Mouse (Mus musculus): ENCODE data around the gene Lif. TPM values are rescaled to one million over a fixed set of nuclear protein-coding genes. Genes with fewer than 3 reads are reported as not detected.

Lif gene
- total RNA-seq, 2 experiments from 2014 or later, result 1.8 to 2.7 TPM

DNA sequence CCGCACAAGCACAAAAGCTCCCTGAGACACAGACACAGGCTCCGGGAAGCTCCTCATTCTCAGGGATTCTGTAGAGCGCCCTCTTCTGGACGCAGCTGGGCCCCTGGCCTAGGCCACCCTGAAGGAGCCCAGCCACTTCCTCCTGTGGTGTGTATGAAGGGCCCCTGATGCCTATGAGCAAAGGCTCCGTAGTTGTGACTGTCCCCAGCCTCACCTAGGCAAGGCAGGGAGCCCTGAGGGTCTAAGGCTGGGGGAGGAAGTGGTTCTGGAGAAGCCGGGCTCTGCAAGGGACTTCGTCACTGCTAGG is 3.8 kb downstream of the Lif start:
- DNase-seq (ENCODE audit: low spot score in 2 of 2), result peak in 1 of 2 experiments; percentile 41

DNA sequence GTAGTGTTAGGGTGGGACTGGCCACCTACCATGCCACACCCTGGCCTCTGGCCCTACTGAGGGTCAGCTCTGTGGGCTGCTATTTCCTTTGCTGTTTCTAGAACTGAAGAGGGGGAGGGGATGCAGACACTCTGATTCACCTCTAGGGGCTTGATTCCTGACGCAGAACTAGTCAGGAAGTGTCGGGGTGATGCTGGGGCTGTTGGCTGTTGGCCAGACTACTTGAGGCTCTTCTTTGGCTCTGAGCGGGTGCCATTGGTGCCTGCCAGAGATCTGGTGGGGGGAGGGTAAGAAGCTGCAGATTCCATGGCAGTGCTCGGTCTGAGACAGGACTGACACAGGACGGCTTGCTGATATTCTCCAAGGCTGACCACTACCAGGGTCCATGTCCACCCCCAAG is 4.6 kb downstream of the Lif start:
- no peak for DNase-seq (ENCODE audit: low spot score in 2 of 2)

DNA sequence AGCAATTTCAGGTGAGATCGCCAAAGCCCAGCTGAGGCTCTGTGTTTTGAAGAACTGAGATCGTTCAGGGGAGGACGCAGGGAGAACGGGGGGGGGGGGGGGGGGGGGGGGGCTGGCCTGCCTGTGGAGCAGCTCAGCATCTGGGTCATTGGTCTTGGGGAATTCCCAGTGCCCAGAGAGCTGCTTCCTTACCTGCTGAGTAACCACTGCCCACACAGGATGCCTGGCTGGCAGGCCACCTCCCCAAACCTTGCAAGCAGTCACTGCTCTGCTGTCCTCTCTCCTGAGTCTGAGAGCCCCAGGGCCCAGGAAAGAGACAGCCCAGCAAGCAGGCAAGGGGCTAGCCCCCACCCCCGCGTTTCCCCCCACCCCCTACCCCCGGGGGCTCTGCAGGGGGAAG is 5.5 kb downstream of the Lif start:
- no peak for DNase-seq (ENCODE audit: low spot score in 2 of 2)

- DNase-seq (ENCODE audit: low spot score in 2 of 2), result no peak
These were observed 5.9 kb downstream of the Lif start for GRCm38 (mm10) chr11:4263296-4263695.

GRCm38 (mm10) chr11:4264066-4264465 is 6.7 kb downstream of the Lif start:
- DNase-seq (ENCODE audit: low spot score in 2 of 2), result no peak

- DNase-seq (ENCODE audit: low spot score in 2 of 2), result no peak
These were observed 9.2 kb downstream of the Lif start for GRCm38 (mm10) chr11:4266271-4267201.

DNA sequence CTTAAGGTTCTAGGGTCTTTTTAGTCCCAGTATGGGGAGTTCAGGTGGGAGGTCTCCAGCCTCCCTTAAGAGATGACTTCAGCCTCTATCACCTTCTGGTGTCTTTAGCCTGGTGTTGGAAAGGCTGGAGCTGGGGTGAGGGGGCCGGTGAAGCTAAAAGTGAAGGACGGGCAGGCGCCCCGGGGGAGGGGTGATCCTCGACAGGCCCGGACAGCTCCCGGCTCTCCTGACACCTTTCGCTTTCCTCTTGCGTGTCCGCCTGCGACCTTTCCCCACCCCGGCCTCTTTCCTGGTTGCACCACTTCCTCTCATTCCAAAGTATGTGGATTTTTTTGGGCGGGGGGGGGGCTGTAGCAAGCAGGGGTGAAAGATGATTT is 9.8 kb downstream of the Lif start:
- DNase-seq (ENCODE audit: low spot score in 2 of 2), result no peak

DNA sequence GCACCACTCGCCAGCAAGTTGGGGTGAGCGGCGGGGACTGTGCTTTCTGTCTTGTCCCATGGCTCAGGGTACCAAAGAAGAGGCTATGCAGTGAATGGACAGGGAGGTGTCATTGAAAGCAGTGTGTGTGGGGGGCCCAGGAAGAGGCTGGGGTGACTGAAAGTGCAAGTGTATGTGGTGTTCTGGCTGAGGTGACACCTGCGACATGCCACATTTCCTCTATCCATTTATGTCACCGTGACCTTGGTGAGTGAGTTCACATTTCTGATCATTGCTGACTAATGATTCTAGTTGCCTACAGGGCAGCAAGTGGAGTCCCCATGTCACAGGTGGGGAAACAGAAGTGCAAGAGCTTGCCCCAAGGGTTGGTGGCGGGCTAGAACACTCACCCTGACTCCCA is 11.1 kb downstream of the Lif start:
- DNase-seq (ENCODE audit: low spot score in 2 of 2), result no peak

DNA sequence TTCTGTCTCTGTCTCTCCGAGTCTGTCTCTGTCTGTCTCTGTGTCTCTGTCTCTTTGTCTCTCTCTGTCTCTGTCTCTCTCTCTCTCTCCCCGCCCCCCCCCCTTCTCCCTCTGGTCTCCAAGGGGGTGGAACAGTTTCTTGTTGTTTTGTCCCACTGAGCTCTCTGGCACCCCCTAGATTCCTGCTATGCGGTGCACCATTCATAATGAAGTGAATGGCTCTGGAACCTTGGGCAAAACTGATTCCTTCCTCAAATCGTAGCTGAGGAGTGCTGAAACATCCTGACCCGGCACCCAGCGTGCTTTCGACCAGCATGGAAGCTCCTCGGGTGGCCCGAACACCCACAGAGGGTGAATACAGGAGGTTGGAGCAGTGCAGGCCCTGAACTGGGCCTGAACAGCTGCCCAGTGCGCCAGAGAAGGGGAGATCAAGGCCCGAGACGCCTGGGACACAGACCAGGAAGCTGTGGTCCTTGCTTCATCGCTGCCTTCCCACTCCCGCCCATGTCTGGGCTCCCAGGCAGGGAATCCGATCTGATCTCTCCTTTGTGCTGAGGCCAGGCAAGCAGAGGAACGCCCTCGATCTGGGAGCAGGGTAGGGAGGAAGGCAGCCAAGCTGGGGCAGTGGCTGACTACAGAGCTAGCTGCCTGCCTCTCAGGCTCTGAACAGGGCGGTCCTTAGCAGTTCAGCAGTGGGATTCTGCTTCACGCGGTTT is 13.5 kb downstream of the Lif start:
- no peak for DNase-seq (ENCODE audit: low spot score in 2 of 2)

DNA sequence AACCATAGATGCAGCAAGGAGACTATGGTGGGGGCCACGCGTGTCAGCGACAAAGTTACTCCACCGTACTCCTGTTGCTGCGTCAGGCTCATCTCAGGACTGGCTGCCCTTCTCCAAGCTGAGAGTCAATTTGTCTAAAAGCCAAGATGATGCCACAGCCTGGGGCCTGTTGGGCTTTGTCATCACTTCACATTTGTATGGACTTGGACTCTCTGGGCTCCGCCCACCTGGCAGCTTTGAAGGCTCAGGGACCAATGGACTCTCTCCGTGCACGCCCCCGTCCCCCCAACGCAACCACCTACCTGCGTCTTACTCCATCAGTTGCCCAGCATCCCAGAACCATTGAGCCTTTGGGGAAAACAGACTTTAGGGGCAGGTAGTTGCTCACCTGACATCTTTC is 14.2 kb downstream of the Lif start:
- no peak for DNase-seq (ENCODE audit: low spot score in 2 of 2)

DNA sequence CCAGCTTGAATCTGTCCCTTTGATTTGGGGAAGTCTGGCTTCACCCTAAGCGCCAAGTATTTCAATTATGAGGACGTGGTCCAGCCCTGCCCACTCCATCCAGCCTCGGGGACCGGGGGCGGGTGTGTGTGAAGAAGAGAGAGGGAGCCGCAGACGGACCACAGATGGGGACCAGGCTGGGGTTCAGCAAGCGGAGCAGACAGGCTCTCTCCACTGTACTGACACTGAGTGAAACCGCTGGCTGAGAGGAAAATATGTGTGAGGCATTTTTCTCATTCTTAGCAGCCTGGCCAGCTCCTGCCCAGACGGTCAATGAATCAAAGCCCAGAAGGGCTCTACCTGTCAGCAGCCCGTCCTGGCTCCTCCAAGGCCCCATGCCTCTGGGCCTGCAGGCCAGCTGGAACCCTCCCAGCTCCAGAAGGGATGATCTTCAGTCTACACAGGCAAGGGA is 19.1 kb downstream of the Lif start:
- DNase-seq (ENCODE audit: low spot score in 2 of 2), result no peak

DNA sequence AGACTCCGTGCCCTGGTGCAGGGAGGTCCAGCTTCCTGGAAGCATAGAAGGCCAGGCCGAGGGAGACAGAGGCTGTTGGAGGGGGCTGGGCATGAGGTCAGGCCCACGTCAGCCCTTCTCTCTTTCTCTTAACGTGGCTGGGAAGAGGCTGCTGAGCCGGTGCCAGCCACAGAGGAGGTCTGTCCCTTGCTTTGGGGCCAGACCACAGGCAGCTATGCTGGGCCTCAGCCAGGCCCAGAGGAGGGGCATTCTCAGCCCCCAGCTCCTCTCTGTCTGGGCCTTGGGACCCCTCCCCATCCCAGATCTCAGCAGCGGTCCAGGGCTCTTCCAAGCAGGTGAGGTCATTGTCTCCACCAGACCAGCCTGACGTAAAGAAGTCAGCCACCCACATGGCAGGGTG is 22.6 kb downstream of the Lif start:
- no peak for DNase-seq (ENCODE audit: low spot score in 2 of 2)

GRCm38 (mm10) chr11:4281852-4282251 is 24.5 kb downstream of the Lif start:
- DNase-seq (ENCODE audit: low spot score in 2 of 2), result no peak

DNA sequence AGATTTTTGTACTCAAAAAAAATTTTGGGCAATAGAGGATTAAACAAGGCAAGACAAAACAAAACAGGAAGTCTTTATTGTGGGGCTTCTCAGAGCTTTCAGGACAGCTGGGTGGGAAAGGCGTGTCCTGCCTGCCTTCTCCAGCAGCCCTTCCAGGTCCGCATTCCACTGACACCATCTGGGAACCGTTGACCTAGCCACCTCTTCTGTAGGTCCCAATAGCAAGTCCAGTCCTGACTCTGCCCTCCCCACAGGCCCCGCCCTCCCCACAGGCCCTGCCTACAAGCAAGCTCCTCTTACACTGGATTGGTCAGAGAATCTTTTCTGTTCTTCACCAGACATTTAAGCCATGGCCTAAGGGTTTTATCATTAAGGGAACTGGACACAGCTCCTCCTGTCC is 26.3 kb downstream of the Lif start:
- DNase-seq (ENCODE audit: low spot score in 2 of 2), result no peak

DNA sequence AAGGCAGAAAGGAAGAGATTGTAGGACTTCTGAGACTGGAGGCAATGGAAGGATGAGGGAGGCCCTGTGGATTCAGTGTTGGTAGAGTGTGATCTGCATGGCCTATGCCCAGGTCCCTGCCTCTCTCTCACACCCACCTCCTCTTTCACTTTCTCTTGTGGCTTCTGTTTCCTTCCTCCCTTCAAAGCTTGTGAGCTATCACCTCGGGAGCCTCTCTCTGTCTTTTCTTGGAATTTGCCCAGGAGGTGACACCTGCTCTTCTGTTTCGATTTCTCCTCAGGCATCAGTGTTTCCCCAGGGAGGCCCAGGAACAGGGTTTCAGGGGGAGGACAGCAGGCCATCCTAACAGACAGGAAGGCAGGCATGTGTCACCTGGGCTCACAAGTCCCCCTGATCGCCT is 31.9 kb downstream of the Lif start:
- no peak for DNase-seq (ENCODE audit: low spot score in 2 of 2)

DNA sequence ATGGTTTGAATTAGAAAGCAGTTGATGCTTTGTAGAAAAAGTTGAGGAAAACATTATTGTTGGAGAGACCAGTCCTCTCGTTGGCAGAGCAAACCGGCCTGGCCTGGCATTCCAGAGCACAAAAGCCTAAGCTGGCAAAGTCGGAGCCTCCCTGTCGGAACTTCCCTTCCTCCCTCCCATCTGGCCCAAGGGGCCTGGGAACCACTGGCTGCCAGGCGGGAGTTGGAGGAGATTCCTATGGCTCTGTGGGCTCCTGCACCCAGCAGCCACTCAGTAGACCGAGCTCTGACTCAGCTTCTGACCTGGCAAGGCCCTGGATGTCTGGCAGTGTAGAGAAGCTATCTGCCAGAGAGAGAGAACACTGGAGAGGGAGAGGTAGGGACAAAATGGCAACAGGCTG is 34.3 kb downstream of the Lif start:
- DNase-seq (ENCODE audit: low spot score in 2 of 2), result peak; percentile 40 to 58

DNA sequence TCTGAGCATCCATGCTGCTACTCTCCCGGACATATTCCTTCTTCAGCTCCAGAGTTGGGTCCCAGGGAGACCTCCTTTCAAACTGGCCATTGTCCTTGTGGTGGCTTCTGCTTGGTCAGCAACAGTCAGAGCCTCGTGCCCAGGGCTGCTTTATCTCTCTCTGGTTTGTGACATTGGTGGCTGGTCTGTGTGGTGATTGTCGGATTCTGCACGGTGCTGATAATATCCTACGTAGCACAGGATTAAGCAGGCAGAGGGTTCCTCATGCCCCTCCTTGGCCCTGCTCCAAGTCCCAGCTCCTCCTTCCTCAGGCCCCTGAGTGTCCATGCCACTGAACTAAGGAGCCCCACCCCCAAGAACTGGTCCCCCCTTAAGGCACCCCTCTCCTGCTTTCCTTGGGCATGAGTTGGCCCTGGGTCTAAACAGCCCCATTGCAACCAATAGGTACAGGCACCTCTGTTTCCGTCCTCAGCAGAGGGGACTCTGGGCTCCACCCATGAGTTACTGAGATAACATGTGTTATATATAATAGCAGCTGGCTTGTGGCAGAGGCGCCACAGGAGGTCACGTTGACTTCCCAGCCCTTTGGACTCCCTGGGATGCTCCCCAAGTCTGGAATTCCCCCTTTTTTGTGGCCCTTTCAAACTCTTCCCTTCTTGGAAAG is 35.0 kb downstream of the Lif start:
- no peak for DNase-seq (ENCODE audit: low spot score in 2 of 2)

DNA sequence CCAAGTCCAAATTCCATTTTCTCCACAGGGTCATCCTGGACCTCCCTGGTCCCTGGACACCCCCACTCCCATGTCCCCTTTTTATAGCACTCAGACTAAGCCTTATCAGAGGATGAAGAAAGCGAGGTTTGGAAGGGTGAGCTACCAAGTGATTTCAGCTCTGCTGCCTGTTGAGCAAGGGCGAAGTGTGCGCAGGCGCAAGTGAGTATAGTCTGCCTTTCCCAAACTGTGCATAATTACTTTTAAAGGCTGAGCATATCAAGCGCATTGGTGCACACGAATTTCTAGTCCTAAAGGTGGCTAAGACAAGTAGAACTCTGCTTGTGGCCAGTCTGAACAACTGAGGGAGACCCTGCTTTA is 35.5 kb downstream of the Lif start:
- no peak for DNase-seq (ENCODE audit: low spot score in 2 of 2)

- DNase-seq (ENCODE audit: low spot score in 2 of 2), result no peak
These were observed 36.1 kb downstream of the Lif start for GRCm38 (mm10) chr11:4293481-4293880.

GRCm38 (mm10) chr11:4294047-4294446 is 36.7 kb downstream of the Lif start:
- no peak for DNase-seq (ENCODE audit: low spot score in 2 of 2)

DNA sequence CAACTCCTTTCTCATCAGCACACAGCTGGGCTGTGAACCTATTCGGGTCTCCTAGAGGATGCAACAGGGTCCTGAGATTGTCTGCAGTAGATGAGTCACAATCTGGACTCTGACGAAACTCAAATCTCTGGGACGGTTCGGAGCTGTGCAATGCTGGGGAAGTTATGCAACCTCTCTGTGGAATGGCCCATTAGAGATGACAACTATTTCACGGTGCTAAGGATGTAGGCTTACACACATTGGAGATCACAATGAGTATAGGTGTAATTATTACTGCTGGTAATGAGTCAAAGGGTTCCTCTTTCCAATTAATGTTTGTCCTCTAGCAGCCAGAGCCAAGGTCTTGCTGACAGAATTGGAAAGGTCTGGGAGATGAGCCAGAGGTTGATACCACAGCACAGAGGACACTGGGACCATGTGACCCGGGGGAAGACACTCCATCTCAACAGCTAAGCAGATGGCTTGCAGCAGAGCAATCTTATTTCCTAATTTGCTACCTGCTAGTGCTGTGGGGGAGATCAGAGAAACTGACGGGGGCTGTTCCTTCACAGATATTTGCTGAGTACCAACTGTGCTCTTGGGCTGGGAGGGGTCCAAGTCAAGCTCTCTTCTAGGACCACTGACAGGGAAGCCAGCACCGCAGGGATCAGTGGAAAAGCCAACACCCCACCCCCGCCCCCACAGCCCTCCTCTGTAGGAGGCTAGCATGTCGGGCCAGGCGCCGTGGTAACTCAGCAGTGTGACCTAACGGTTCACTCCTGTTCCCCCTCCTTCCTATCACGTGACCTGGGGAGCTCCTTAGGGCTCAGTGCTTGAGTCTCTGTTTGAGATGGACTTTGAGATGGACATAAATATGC is 37.4 kb downstream of the Lif start:
- DNase-seq (ENCODE audit: low spot score in 2 of 2), result peak in 1 of 2 experiments; percentile 25
